Mouse (Mus musculus): ENCODE measurements around the gene Amot. TPM values are rescaled to one million over a fixed set of nuclear protein-coding genes. Genes with fewer than 3 reads are reported as not detected.

Amot gene
- total RNA-seq, 2 experiments from 2014 or later, result 0.63 to 2.9 TPM

DNA sequence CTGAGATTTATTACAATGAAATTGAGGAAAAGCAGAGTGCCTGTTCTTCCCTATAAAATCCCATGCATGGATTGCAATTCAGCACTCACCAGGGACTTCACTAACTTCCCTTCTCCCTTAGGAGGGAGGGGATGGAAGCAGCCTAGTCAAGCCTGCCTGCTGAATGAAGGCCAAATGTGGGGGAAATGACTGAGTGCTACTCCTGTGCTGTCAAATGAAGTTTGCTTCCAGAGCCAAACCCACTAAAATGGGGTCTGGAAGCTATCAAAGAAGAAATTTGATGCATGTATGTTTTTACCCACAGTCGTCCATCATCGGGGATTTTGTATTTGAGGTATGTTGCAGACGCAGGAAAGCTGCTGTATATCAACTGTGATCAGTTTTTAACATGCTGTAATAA is 103.1 kb downstream of the Amot start:
- no peak for ATAC-seq (replicated peaks; ENCODE audit: low FRiP score, low TSS enrichment, poor library complexity, severe bottlenecking)

DNA sequence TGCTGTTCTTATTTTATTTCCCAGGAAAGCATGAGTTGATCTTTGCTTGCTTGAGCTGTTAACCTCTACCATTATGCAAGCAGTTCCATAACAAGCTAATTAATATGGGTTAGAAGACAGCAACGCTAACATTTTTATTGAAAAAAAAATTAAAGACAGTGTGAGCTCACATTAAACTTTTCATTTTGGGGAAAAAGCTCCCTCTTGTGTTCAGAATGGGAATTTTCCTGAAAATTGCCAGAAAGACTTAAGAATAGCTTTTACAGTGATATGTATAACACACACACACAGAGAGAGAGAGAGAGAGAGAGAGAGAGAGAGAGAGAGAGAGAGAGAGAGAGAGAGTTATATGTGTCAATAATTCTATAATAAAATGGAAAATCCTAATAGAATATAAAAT is 105.7 kb downstream of the Amot start:
- no peak for ATAC-seq (replicated peaks; ENCODE audit: low FRiP score, low TSS enrichment, poor library complexity, severe bottlenecking)

Other genes starting within 250 kb of the Amot start
- not detected in 2 replicates for gene Lhfpl1, start 156.1 kb downstream of the Amot start, total RNA-seq (2014; fragmentation: Nextera tagmentation)
- gene Lhfpl1, start 156.1 kb downstream of the Amot start, total RNA-seq (2017), result not detected in 2 replicates

Measured in megakaryocyte-erythroid progenitor cell, adult 5-6 weeks (primary cell).